Mouse (Mus musculus) gastrocnemius, adult 2 months (tissue): ENCODE data around the gene Actl10. TPM values are rescaled to one million over a fixed set of nuclear protein-coding genes. Genes with fewer than 3 reads are reported as not detected.

Source experiments
- DNase-seq: peaks from one replicate; pipeline ENCODE4 v3.0.0; 2022
- H3K27ac ChIP-seq: fragments of 200-600 bp; 2 replicates; pipeline ENCODE4 v1.8.1; 2022; ENCODE audit warnings: mild to moderate bottlenecking
- H3K4me3 ChIP-seq: fragments of 200-600 bp; 2 replicates; pipeline ENCODE4 v1.8.1; 2022; ENCODE audit warnings: mild to moderate bottlenecking, moderate library complexity
- CTCF ChIP-seq: fragments of 200-600 bp; IDR thresholded peaks from 2 replicates; pipeline ENCODE4 v1.8.1; 2022; ENCODE audit warnings: antibody characterized with exemption, mild to moderate bottlenecking, moderate library complexity
- intact Hi-C: fragments of 180-260 bp; cut with DNase I; formaldehyde crosslinking; loops from one replicate; pipeline ENCODE4 v1.15.1; 2025
- total RNA-seq, 2 experiments: library from RNA; stranded (reverse); gene quantifications; 2 replicates each; pipeline ENCODE4 v1.2.3; 2021

Actl10 gene
- total RNA-seq, 2 experiments from 2014 or later, result not detected

DNA sequence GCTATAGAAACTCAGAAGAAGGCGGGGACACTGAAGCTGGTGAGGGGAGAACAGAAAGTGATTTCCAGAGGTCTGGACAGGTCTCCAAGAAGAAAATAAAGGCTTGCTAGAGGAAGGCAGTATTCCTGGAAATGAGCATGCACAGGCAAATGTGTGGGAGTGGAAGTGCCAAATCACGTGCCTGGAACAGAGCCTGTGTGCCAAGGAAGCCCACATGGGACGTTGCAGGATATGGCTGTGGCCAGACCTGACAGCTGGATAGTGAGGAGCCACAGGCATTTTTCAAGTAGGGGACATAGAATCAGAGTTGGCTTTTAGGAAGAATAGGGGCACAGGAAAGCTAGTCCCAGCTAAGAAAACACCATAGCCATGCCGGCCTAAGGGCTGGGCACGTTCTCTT lies 44.2 kb downstream of the Actl10 start:
- H3K4me3 ChIP-seq, result no peak overlapping the region
- no peak for TF ChIP-seq CTCF
- intact Hi-C loops, result no loop called here

DNA sequence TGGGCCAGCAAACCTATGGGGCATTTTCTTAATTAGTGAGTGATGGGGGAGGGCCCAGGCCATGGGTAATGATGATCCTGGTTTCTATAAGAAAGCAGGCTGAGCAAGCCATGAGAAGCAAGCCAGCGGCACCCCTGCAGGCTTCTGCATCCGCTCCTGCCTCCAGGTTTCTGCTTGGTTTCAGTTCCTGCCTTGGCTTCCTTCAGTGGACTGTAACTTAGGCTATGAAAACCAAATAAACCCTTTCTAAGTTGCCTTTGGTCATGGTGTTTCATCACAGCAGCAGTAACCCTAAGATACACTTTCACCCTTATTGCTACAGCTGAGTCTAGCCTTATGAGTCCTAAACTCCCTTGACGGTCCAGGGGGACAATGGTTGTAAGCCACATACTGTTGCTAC lies 45.8 kb downstream of the Actl10 start:
- TF ChIP-seq CTCF, result no peak
- intact Hi-C loops, result no loop called here
- no peak for DNase-seq
- Histone ChIP-seq H3K4me3 (no peak overlapping the region), H3K27ac (no peak overlapping the region)

More for the DNA sequence above, 44.2 kb downstream of the Actl10 start:
- H3K27ac ChIP-seq, result no peak overlapping the region
- DNase-seq, result no peak

DNA sequence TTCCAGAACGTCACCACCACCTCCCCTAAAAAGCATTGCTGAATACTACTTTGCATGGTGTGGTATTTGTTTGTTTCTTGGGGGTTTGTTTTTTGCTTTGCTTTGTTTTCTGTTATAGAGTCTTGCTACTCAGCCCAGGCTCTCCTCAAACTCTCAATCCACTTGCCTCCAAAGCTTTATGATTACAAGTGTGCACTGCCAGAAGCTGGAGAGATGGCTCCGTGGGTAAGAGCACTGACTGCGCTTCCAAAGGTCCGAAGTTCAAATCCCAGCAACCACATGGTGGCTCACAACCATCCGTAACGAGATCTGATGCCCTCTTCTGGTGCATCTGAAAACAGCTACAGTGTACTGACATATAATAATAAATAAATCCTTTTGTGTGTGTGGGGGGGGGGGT lies 49.0 kb downstream of the Actl10 start:
- Histone ChIP-seq H3K4me3 (no peak overlapping the region), H3K27ac (no peak overlapping the region)
- intact Hi-C loops, result no loop called here
- no peak for DNase-seq
- TF ChIP-seq CTCF, result no peak

DNA sequence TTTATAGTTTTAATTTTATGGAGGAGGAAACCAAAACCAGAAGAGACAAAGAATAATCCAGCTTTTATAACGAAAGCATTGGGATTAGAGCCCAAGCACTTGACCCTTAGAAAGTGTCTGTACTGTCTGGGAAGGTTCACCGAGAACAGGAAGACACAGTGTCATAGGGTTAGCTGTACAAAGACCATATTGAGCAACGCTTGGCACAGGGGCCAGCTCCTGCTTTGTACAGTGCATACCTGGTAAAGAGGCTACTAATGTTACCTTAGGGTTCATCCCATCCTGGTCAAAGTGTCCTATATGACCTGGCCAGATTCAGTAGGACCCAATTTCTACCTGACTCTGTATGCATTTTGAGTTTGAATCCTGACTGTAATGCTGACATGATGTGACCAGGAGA lies 49.7 kb downstream of the Actl10 start:
- Histone ChIP-seq H3K4me3 (no peak overlapping the region), H3K27ac (no peak overlapping the region)
- TF ChIP-seq CTCF, result no peak
- no peak for DNase-seq
- intact Hi-C loops, result no loop called here

Other genes with a start within 250 kb of the Actl10 start
- not detected for gene Bpifb9b, start 244.5 kb upstream of the Actl10 start, total RNA-seq
- 10 to 100 TPM; 14.5 to 15.3 TPM for gene Cdk5rap1, start 178.8 kb upstream of the Actl10 start, total RNA-seq
- 100 to 1,000 TPM; 245 to 247 TPM for gene Snta1, start 143.7 kb upstream of the Actl10 start, total RNA-seq
- gene Cbfa2t2, start 115.3 kb upstream of the Actl10 start, total RNA-seq, result 10 to 100 TPM; 13.4 to 17.9 TPM
- not detected for gene 1700003F12Rik, start 4.7 kb upstream of the Actl10 start, total RNA-seq
- gene Necab3, start 7.1 kb downstream of the Actl10 start, total RNA-seq, result under 1 TPM; 0.33 to 0.36 TPM
- under 1 TPM; 0.28 to 0.64 TPM for gene E2f1, start 18.1 kb downstream of the Actl10 start, total RNA-seq
- 10 to 100 TPM; 10.1 to 15.8 TPM for gene Pxmp4, start 51.9 kb downstream of the Actl10 start, total RNA-seq
- gene Zfp341, start 61.5 kb downstream of the Actl10 start, total RNA-seq, result 1 to 10 TPM; 2.6 to 3.5 TPM
- not detected for gene 4930519P11Rik, start 61.7 kb downstream of the Actl10 start, total RNA-seq
- gene Chmp4b, start 99.9 kb downstream of the Actl10 start, total RNA-seq, result 100 to 1,000 TPM; 111 to 119 TPM
- gene Gm14214, start 218.3 kb downstream of the Actl10 start, total RNA-seq, result not detected
- gene Raly, start 239.3 kb downstream of the Actl10 start, total RNA-seq, result 10 to 100 TPM; 62.5 to 70.7 TPM
- not detected for gene a, start 239.6 kb downstream of the Actl10 start, total RNA-seq